27 mouse cellular contexts compared by ENCODE assay signal in the genomic region with DNA sequence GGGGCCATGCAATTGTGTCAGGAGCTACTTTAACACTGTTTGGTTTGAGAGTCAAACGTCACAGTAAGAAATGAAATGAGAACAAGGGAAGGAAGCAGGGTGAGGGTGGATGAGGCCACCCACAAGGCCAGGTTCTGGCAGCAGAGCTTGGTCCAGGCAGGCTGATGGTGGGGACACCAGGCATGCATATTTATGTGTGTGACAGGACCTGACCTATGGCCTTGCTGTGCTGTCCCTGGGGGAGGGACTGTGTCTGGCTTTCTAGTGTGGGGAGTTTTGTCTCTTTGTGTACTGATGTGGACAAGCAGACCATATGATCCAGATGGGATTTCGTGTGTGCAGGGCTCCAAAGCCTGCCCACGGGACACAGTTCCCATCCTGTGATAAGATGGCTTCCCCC. TPM values are rescaled to one million over a fixed set of nuclear protein-coding genes. Genes with fewer than 3 reads are reported as not detected.
DNase-seq lines count a peak whose midpoint lies in the region; ATAC-seq lines count a peak whose summit lies in the region.
"Had no signal": no experiment of that assay in that cellular context is flagged by ENCODE, and none has a peak within 500 bp of the region (broad histone marks: within the 10 kb centered on the region; RNA-seq: fewer than 3 reads in every experiment).

No protein-coding gene starts in this region.

- no peak overlapping the region for H3K4me3 ChIP-seq in hindbrain, embryonic 10.5 days
- H3K4me3 ChIP-seq in hindbrain, embryonic 16.5 days (ENCODE audit: low read length): no peak overlapping the region
- no peak overlapping the region for H3K4me3 ChIP-seq in hindbrain, embryonic 12.5 days
- H3K4me3 ChIP-seq in hindbrain, embryonic 14.5 days (replicated peaks; ENCODE audit: low read length): no peak overlapping the region
- H3K4me3 ChIP-seq in midbrain, embryonic 11.5 days (ENCODE audit: low read depth, low read length): no peak overlapping the region
- H3K4me3 ChIP-seq in midbrain, embryonic 15.5 days: no peak overlapping the region
- H3K4me3 ChIP-seq in embryonic facial prominence, embryonic 10.5 days: no peak overlapping the region
- H3K4me3 ChIP-seq: embryonic facial prominence, embryonic 13.5 days; embryonic facial prominence, embryonic 15.5 days; erythroblast, embryonic 14.5 days; forebrain, embryonic 10.5 days; forebrain, embryonic 12.5 days had no signal

- no peak overlapping the region for H3K4me2 ChIP-seq in hindbrain, embryonic 16.5 days (ENCODE audit: low read length)
- no peak overlapping the region for H3K4me2 ChIP-seq in hindbrain, embryonic 12.5 days (replicated peaks)
- H3K4me2 ChIP-seq in hindbrain, embryonic 14.5 days (replicated peaks): no peak overlapping the region
- H3K4me2 ChIP-seq in midbrain, embryonic 11.5 days: no peak overlapping the region
- H3K4me2 ChIP-seq in midbrain, embryonic 15.5 days: no peak overlapping the region
- H3K4me2 ChIP-seq: embryonic facial prominence, embryonic 13.5 days; embryonic facial prominence, embryonic 15.5 days; forebrain, embryonic 12.5 days had no signal

- H3K9me3 ChIP-seq in hindbrain, embryonic 10.5 days: no peaks in the 10 kb centered on the region
- H3K9me3 ChIP-seq in hindbrain, embryonic 16.5 days (ENCODE audit: control insufficient read depth, low read length): no peaks in the 10 kb centered on the region
- H3K9me3 ChIP-seq in hindbrain, embryonic 12.5 days (replicated peaks): no peaks in the 10 kb centered on the region
- H3K9me3 ChIP-seq in hindbrain, embryonic 14.5 days (ENCODE audit: control insufficient read depth, low read length): no peaks in the 10 kb centered on the region
- no peaks in the 10 kb centered on the region for H3K9me3 ChIP-seq in midbrain, embryonic 11.5 days (ENCODE audit: control insufficient read depth, low read length)
- no peaks in the 10 kb centered on the region for H3K9me3 ChIP-seq in midbrain, embryonic 15.5 days
- no peaks in the 10 kb centered on the region for H3K9me3 ChIP-seq in embryonic facial prominence, embryonic 10.5 days
- H3K9me3 ChIP-seq: embryonic facial prominence, embryonic 13.5 days; embryonic facial prominence, embryonic 15.5 days; forebrain, embryonic 10.5 days; forebrain, embryonic 12.5 days; G1E had no signal

- no peaks in the 10 kb centered on the region for H3K36me3 ChIP-seq in hindbrain, embryonic 10.5 days
- no peaks in the 10 kb centered on the region for H3K36me3 ChIP-seq in hindbrain, embryonic 16.5 days (ENCODE audit: control insufficient read depth, insufficient read depth, low read length)
- H3K36me3 ChIP-seq in hindbrain, embryonic 12.5 days: no peaks in the 10 kb centered on the region
- no peaks in the 10 kb centered on the region for H3K36me3 ChIP-seq in hindbrain, embryonic 14.5 days (replicated peaks; ENCODE audit: control insufficient read depth, insufficient read depth)
- no peaks in the 10 kb centered on the region for H3K36me3 ChIP-seq in midbrain, embryonic 11.5 days (ENCODE audit: control insufficient read depth, insufficient read depth, low read length)
- no peaks in the 10 kb centered on the region for H3K36me3 ChIP-seq in midbrain, embryonic 15.5 days (replicated peaks)
- H3K36me3 ChIP-seq in embryonic facial prominence, embryonic 10.5 days (replicated peaks): no peaks in the 10 kb centered on the region
- H3K36me3 ChIP-seq: embryonic facial prominence, embryonic 13.5 days; embryonic facial prominence, embryonic 15.5 days; forebrain, embryonic 10.5 days; forebrain, embryonic 12.5 days; G1E had no signal

- no peak overlapping the region for H3K9ac ChIP-seq in hindbrain, embryonic 16.5 days (ENCODE audit: low read depth, low read length)
- no peak overlapping the region for H3K9ac ChIP-seq in hindbrain, embryonic 12.5 days
- H3K9ac ChIP-seq in hindbrain, embryonic 14.5 days: no peak overlapping the region
- peak overlapping the region; percentile 5; the same call in 1 of the 2 replicates for H3K9ac ChIP-seq in midbrain, embryonic 11.5 days (ENCODE audit: low read length)
- no peak overlapping the region for H3K9ac ChIP-seq in midbrain, embryonic 15.5 days
- H3K9ac ChIP-seq: embryonic facial prominence, embryonic 13.5 days; embryonic facial prominence, embryonic 15.5 days; forebrain, embryonic 12.5 days had no signal

- H3K4me1 ChIP-seq in hindbrain, embryonic 10.5 days (replicated peaks): peaks cover 33% of the 10 kb centered on the region
- H3K4me1 ChIP-seq in hindbrain, embryonic 16.5 days (ENCODE audit: control insufficient read depth, insufficient read depth, low read depth, low read length): no peaks in the 10 kb centered on the region
- H3K4me1 ChIP-seq in hindbrain, embryonic 12.5 days: peaks cover 12% of the 10 kb centered on the region
- H3K4me1 ChIP-seq in hindbrain, embryonic 14.5 days (replicated peaks; ENCODE audit: control insufficient read depth, insufficient read depth, low read length): no peaks in the 10 kb centered on the region
- H3K4me1 ChIP-seq in midbrain, embryonic 11.5 days (ENCODE audit: control insufficient read depth, insufficient read depth, low read length): peaks cover 4% of the 10 kb centered on the region
- no peaks in the 10 kb centered on the region for H3K4me1 ChIP-seq in midbrain, embryonic 15.5 days
- peaks cover 12% of the 10 kb centered on the region for H3K4me1 ChIP-seq in embryonic facial prominence, embryonic 10.5 days
- H3K4me1 ChIP-seq: embryonic facial prominence, embryonic 15.5 days had no signal

- peak; percentile 31 for DNase-seq in hindbrain, embryonic 10.5 days (ENCODE audit: low spot score)
- DNase-seq in hindbrain, embryonic 14.5 days (ENCODE audit: low spot score): no peak
- peak; percentile 80 for DNase-seq in midbrain, embryonic 11.5 days (ENCODE audit: low spot score, missing footprints)
- no peak for DNase-seq in embryonic facial prominence, embryonic 10.5 days (ENCODE audit: low spot score)
- DNase-seq: adrenal gland, adult 8-10 months; adrenal gland, postnatal 14 days; adrenal gland, postnatal 36 days; B cell, adult 2 months; cerebellum, adult 11-12 months; cerebellum, adult 2 months; cerebellum, adult 9-10 months; cerebellum, postnatal 10 days; cerebellum, postnatal 25 days had no signal

- ATAC-seq in hindbrain, embryonic 16.5 days: no peak
- ATAC-seq in hindbrain, embryonic 12.5 days (ENCODE audit: low FRiP score): no peak
- ATAC-seq in hindbrain, embryonic 14.5 days (ENCODE audit: low FRiP score): no peak
- ATAC-seq in midbrain, embryonic 11.5 days (ENCODE audit: low FRiP score): peak; percentile 62; the same call in 1 of the 2 replicates
- no peak for ATAC-seq in midbrain, embryonic 15.5 days (replicated peaks)
- ATAC-seq: activated CD4-positive, CD25-positive, alpha-beta regulatory T cell, adult 4 months; CD4-positive, CD25-positive, alpha-beta regulatory T cell, adult 4 months; forebrain, embryonic 14.5 days; Patski had no signal

- H3K27me3 ChIP-seq in hindbrain, embryonic 10.5 days (ENCODE audit: insufficient read depth, poor library complexity, severe bottlenecking): no peaks in the 10 kb centered on the region
- H3K27me3 ChIP-seq in hindbrain, embryonic 16.5 days (replicated peaks; ENCODE audit: control insufficient read depth, insufficient read depth, low read length): no peaks in the 10 kb centered on the region
- 0 out of 2 replicates have a peak, but pooled peaks cover 5% of the 10 kb centered on the region for H3K27me3 ChIP-seq in hindbrain, embryonic 12.5 days
- no peaks in the 10 kb centered on the region for H3K27me3 ChIP-seq in hindbrain, embryonic 14.5 days (ENCODE audit: control insufficient read depth, insufficient read depth, low read length)
- H3K27me3 ChIP-seq in midbrain, embryonic 11.5 days (ENCODE audit: control insufficient read depth, insufficient read depth, low read length): no peaks in the 10 kb centered on the region
- H3K27me3 ChIP-seq in midbrain, embryonic 15.5 days (replicated peaks): no peaks in the 10 kb centered on the region
- H3K27me3 ChIP-seq in embryonic facial prominence, embryonic 10.5 days (replicated peaks; ENCODE audit: low read depth, poor library complexity, severe bottlenecking): no peaks in the 10 kb centered on the region
- H3K27me3 ChIP-seq: Patski had no signal

- WGBS in hindbrain, embryonic 10.5 days: 38% methylated on average over 3 of the region's 3 CpGs
- WGBS in hindbrain, embryonic 16.5 days: 59% methylated on average over 3 of the region's 3 CpGs
- WGBS in hindbrain, embryonic 12.5 days: 26% methylated on average over 3 of the region's 3 CpGs
- WGBS in hindbrain, embryonic 14.5 days: 41% methylated on average over 3 of the region's 3 CpGs
- WGBS in midbrain, embryonic 11.5 days: 33% methylated on average over 3 of the region's 3 CpGs
- WGBS in midbrain, embryonic 15.5 days: 60% methylated on average over 3 of the region's 3 CpGs
- WGBS in embryonic facial prominence, embryonic 10.5 days: 56% methylated on average over 3 of the region's 3 CpGs

- H3K27ac ChIP-seq in hindbrain, embryonic 10.5 days: peak overlapping the region; percentile 84
- no peak overlapping the region for H3K27ac ChIP-seq in hindbrain, embryonic 16.5 days (ENCODE audit: low read depth, low read length)
- 0 out of 2 replicates have a peak overlapping the region, but pooled peaks have one; percentile 30 for H3K27ac ChIP-seq in hindbrain, embryonic 12.5 days
- no peak overlapping the region for H3K27ac ChIP-seq in hindbrain, embryonic 14.5 days
- peak overlapping the region; percentile 20; the same call in 1 of the 2 replicates for H3K27ac ChIP-seq in midbrain, embryonic 11.5 days (ENCODE audit: low read depth, low read length)
- H3K27ac ChIP-seq in midbrain, embryonic 15.5 days: no peak overlapping the region
- H3K27ac ChIP-seq in embryonic facial prominence, embryonic 10.5 days (replicated peaks): peak overlapping the region; percentile 24; the same call in 1 of the 2 replicates
- H3K27ac ChIP-seq: embryonic facial prominence, embryonic 13.5 days; embryonic facial prominence, embryonic 15.5 days; forebrain, embryonic 10.5 days; forebrain, embryonic 12.5 days had no signal

RNA-seq across cellular contexts. Expression of a gene that starts 18.9 kb away (rescaled TPM):
- 5.0 and 6.1 TPM in 2 replicates for polyA plus RNA-seq in hindbrain, embryonic 10.5 days (2016; fragmentation: Nextera tagmentation; extraction: Ambion mirVana)
- polyA plus RNA-seq in hindbrain, embryonic 16.5 days (2015; fragmentation: Nextera tagmentation; extraction: Ambion mirVana): 0.36 and 0.69 TPM in 2 replicates
- polyA plus RNA-seq in hindbrain, embryonic 12.5 days (2016; fragmentation: Nextera tagmentation; extraction: Ambion mirVana): 2.3 and 3.3 TPM in 2 replicates
- polyA plus RNA-seq in hindbrain, embryonic 14.5 days (2014; fragmentation: Nextera tagmentation; extraction: Ambion mirVana): 0.36 and 1.3 TPM in 2 replicates
- polyA plus RNA-seq in midbrain, embryonic 11.5 days (2014; fragmentation: Nextera tagmentation; extraction: Ambion mirVana): 22.2 and 23.5 TPM in 2 replicates
- polyA plus RNA-seq in midbrain, embryonic 15.5 days (2015; fragmentation: Nextera tagmentation; extraction: Ambion mirVana): 14.9 and 16.5 TPM in 2 replicates
- polyA plus RNA-seq in embryonic facial prominence, embryonic 10.5 days (2016; fragmentation: Nextera tagmentation; extraction: Ambion mirVana): 1.2 and 1.9 TPM in 2 replicates
- polyA plus RNA-seq: activated CD4-positive, CD25-positive, alpha-beta regulatory T cell, adult 4 months; CD4-positive, CD25-positive, alpha-beta regulatory T cell, adult 4 months; cerebellum, adult 2 months; cortical plate, adult 2 months; embryonic facial prominence, embryonic 13.5 days; embryonic facial prominence, embryonic 15.5 days; erythroblast, embryonic 14.5 days; G1E; Patski had no signal

Comparison
In these comparisons a context has a peak if more than half of its experiments do, and no peak if none do; other contexts are left out.
1. DNase-seq: peak in hindbrain, embryonic 10.5 days (single experiment) and midbrain, embryonic 11.5 days (single experiment); none in hindbrain, embryonic 14.5 days (single experiment) and embryonic facial prominence, embryonic 10.5 days (single experiment).
2. H3K27ac ChIP-seq: peak in hindbrain, embryonic 10.5 days (single experiment), hindbrain, embryonic 12.5 days (single experiment), midbrain, embryonic 11.5 days (single experiment) and embryonic facial prominence, embryonic 10.5 days (single experiment); none in hindbrain, embryonic 16.5 days (single experiment), hindbrain, embryonic 14.5 days (single experiment) and midbrain, embryonic 15.5 days (single experiment).